Mouse (Mus musculus) thymus, postnatal 10 days (tissue): ENCODE data around the gene Mrps18b.
"Not testable (repeated sequence)": the region's sequence is repeated elsewhere in the genome, so short reads cannot be mapped to it uniquely, and the experiment has no call there.

ENCODE experiments used
- DNase-seq, 2 experiments: peaks; one replicate each; pipeline ENCODE4 v3.0.0; 2021; ENCODE audit warnings: low spot score in 2 of 2

Gene Mrps18b

DNA sequence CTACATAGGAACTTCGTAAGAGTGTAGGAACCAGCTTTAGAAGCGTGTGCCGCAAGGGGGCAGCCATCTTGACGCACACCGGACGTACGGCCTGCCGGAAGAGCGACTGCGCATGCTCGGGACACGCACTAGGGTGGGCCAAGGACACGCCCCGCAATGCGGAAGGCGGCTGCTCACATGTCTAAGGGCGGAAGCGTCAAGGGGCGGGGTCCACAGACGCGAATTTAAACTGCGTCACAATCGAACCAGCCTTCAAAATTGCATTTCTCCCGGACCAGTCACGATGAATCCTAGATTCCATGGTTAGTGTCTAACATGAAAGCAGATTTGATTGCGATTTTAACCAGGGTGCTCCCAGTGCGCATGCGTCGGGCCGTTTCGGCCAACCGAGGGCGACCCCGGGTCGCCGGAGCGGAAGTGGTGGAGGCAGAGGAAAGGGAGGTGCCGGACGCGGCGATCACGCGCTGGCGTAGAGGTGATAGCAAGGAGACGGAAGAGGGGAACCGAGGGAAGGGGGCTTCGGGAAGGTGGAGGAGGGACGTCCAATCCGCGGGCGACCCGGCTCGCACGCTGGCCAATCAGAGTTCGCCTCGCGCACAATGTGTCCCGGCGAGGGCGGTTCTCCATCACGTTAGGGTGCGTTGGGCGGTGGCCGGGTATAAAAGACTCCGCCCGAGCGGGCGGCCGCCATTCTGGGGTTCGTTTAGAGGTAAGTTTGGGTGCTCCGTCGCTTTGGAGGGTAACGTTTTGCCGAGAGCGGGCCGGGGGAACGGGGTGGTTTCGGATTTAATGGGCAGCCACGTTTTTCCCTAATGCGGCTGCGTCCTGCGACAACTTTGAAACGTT lies at the start of gene Mrps18b, which contains the start of gene Ppp1r10:
Mrps18b (minus strand) TSS at position 93 of the 846 bp plus-strand sequence.
Ppp1r10 (plus strand) TSS at position 138 of the 846 bp plus-strand sequence.
- DNase-seq: peak; percentile 99 to 100

DNA sequence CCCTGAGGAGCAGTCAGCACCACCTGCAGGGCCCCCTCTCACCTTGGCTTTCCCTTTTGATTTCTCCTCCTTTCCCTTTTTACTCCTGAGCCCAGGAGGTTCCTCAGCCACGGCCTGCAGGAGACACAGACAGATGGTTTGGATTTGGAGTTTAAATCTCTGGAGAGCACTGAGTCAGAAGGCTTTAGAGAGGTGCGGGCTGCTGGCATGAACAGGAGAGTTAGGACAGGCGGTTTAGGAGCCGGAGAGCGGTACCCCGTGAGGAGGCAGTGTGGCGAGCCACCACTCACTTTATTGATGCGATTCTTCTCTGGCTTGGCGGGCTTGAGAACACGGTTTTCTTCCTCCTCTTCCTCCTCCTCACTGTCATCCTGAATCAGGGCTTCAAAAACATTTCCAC lies 47.1 kb upstream of the Mrps18b start:
- no peak for DNase-seq

DNA sequence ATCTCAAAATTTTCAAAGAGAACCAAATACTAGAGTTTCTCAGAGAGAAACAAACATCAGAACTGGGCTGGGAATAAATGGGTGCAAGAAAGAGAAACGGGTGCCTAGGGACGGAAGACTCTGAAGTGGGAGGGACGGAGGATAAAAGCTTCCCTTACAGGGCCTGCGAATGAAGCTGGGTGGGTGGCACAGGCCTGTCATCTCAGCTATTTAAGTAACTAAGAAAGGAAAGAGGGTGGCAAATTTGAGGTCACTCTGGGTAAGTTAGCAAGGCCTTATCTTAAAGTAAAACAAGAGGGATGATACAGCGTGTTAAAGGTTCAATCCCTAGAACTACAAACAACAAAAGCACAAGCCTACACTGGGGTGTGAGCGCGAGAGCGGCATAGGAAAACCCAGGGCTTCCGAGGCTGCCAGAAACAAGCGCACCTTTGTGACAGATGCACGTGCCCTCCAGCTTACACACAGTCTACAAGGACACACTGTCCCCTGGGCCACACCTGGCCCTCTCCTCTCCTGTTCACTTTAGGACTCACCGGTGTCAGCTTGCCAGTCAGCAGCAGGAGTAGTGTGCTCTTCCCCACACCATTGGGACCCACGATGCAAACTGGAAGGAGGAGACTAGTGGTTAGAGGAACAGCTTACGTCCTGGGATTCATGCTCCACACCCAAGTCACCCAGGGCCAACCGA lies 42.5 kb upstream of the Mrps18b start:
- DNase-seq: no peak

DNA sequence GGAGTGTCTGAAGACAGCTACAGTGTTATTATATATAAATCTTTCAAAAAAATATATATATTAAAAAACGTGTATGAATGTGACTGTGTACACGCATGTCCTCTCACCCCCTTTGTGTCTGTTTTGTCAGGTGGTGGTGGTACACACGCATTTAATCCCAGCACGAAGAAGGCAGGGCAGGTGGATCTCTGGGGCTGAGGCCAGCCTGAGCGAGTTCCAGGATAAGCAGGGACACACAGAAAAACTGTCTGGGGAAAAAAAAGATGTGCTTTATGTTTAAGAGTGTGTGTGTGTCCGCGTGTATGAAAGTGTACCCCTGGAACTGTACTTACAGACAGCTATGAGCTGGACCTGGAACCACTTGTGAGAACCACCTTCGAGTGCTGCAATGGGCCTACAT lies 38.5 kb upstream of the Mrps18b start:
- no peak for DNase-seq

DNA sequence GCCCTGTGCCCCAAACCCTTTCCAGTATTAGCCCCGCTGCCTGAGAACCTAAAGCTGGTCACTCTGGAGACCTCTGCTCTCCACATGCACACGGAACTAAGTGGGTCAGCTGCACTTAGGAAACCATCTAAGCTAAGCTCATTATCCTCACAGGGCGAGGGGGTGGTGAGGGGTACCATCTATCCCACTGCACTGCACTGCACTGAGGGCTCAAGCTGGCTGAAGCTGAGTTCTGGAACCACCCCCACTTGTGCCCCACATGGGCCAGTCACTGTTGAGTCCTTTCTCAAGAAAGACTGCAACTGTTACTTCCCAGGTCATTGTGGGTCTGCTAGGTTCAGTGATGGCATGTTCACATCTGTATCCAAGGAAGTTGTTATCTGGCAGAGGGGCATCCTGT lies 36.4 kb upstream of the Mrps18b start:
- not testable (repeated sequence) for DNase-seq

DNA sequence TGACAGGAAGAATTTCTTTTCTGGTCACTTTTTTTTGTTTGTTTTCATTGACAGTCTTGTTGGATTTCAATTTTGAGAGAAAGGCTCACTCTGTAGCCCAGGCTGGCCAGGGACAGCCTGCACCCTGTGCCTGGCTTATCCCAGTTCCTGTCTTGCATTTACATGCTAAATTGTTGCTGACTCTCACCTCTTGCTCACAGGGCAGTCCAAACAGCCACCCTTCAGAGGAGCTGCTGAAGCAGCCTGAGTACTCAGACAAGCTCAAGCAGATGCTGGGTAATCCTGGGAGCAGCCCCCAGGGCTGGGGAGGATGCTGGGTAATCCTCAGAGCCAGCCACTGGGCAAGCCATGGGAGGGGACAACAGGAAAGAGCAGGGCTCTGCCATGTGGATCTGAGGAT lies 34.8 kb upstream of the Mrps18b start:
- not testable (repeated sequence) for DNase-seq

DNA sequence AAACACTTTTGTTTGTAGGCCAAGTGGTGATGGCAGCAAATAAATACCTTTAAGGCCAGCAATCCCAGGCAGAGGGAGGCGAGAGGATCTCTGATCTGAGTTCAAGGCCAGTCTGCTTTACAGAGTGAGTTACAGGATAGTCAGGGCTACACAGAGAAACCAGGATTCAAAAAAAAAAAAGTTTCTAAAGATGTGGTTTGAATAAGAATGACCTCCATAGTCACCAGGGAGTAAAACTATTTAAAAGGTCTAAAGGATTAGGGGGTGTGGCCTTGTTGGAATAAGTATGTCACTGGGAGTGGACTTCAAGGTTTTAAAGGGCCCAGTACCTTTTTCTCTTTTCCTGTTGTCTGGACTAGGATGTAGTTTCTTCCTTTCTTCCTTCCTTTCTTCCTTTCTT lies 23.8 kb upstream of the Mrps18b start:
- DNase-seq: no peak

DNA sequence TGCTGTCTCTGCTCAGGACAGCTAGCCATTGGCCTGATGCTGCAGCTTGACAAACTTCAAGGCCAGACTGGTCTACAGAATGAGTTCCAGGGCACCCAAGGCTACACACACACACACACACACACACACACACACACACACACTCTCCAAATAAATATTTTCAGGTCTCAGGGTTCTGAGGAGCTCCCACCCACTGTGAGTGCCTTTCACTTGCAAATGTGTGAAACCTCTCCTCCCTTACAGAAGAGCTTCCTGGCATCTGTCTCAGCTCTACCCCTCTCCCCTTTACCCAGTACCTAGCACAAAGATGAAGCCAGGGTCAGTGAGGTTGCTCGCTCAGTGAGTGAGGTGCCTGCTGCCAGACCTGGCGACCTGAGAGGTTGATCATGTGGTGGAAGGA lies 22.9 kb upstream of the Mrps18b start:
- DNase-seq: no peak

DNA sequence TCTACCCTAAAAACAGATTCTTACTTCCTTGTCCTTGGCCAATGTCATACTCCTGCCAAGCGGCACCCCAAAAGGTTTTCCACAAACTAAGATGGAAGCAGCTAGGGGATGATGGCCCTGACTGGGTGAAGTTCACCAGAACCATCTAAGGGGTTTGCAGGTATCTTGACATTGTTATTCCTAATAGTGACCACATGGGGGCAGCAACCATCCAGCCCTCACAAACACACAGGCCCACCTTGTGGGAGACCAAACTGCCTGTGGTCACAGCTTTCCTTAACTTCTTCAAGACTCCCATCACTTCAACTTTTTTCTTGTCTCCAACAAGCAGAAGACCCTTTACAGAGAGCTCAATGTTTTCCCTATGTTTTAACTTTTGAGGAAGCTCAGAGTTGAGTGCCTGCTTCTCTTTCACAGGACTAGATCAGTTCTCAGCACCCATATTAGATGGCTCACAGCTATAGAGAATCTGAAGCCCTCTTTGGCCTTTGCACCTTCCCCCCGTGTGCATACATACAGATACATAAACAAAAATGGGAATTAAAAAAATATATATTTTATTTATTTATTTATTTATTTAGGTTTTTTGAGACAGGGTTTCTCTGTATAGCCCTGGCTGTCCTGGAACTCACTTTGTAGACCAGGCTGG lies 21.6 kb upstream of the Mrps18b start:
- DNase-seq: peak; percentile 40 to 61

DNA sequence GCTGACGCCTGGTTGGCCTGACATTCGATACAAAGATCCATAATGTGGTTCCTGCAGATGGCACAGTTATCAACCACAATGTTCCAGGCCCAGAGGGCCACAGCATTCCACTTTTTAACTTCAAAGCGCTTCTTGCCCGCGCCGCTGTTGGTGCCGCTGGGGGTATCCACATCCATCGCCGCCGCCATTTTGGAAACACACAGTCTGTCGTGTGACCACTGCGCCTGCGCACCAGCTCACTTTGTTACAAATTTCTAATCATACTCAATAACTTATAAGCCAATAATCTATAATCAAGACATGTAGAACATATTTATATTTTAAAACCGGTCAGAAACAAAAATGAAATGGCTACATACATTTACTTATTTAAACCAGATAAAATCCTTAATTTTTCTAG lies 19.6 kb upstream of the Mrps18b start:
- not testable (repeated sequence) for DNase-seq

DNA sequence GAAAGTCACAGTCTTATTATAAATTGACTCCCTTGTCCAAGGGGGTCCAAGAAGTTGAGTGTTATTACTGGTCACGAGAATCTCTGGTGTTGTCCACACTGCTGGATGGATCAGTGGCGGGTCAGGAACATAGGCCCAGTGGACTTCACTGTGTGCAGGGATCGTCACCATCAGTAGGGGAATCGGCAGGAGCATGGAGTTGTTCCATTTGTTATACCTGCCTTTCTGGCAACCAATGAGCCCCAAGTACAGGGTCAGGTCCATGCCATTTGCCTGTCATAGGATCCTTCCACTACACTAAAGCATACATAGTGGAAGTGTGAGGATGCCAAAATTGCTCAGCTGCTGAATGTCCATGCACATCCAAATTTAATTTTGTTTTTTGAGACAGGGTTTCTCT lies 16.4 kb upstream of the Mrps18b start:
- DNase-seq: no peak

DNA sequence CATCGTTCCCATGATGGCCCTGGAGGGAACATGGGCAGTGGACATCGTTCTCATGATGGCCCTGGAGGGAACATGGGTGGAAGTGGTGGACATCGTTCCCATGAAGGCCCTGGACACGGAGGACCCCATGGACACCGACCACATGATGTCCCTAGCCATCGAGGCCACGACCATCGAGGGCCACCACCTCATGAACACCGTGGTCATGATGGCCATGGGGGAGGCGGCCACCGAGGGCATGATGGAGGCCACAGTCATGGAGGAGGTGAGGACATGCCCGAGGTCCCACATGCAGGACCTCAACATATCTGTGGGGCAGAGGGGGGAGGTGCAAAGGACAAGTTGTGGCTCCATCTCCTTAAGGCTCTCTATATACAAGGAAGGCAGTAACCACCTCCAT lies 14.4 kb upstream of the Mrps18b start:
- no peak for DNase-seq

DNA sequence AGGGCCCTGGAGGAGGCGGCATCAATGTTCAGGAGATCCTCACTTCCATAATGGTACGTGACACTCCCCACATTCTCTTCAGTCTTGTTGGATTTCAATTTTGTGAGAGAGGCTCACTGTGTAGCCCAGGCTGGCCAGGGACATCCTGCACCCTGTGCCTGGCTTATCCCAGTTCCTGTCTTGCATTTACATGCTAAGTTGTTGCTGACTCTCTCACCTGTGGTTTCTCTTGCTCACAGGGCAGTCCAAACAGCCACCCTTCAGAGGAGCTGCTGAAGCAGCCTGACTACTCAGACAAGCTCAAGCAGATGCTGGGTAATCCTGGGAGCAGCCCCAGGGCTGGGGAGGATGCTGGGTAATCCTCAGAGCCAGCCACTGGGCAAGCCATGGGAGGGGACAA lies 13.3 kb upstream of the Mrps18b start:
- no peak for DNase-seq

DNA sequence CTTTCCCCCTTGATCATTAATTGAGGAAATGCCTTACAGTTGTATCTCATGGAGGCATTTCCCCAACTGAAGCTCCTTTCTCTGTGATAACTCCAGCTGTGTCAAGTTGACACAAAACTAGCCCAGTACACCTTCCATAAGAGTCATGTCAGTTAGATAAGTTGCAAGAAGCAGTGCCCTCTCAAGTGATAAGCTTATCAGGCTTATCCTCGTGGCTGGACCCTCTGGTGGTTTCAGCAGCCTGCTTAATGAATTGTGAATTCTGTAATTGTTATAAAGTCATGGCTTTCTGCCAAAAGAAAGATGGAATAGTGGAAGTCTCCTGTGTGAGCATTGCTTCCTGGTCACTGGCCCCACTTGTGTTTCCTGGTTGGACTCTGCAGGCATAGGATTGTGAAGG lies 11.3 kb upstream of the Mrps18b start:
- no peak for DNase-seq

DNA sequence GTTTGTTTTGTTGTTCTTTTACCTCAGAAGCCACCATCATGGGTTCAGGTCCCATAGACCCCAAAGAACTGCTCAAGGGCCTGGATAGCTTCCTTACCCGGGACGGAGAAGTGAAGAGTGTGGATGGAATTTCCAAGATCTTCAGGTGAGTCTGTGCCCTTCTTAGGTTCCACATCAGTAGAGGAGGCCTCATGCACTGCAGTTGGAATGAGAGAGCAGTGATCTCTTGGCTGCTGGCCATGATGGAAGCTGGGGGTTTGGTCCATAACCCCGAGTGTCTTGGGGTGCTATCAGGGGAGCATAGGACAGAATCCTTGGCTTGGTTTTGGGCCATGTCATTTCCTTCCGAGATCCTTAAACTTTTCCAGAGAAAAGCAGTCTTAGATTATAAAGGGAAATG lies 7.1 kb upstream of the Mrps18b start:
- DNase-seq: no peak

DNA sequence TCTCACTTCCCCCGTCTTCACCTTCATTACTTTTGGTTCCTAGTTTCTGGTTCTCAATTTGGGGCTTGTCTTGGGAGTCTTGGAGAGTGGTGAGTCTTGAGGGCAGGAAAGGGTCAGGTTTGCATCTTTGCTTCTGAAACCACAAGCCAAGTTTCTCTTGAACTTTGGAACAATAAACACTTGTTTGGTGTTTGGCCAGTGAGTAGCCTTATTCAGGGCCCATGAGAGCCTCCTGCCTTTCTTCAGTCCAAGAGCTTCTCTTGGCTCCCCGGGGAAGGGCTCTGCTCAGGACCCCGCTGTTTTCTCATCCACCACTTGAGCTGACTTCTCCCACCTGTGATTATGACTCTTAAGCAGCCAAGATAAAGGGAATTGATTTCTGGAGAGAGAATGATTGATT lies 6.4 kb upstream of the Mrps18b start:
- no peak for DNase-seq

DNA sequence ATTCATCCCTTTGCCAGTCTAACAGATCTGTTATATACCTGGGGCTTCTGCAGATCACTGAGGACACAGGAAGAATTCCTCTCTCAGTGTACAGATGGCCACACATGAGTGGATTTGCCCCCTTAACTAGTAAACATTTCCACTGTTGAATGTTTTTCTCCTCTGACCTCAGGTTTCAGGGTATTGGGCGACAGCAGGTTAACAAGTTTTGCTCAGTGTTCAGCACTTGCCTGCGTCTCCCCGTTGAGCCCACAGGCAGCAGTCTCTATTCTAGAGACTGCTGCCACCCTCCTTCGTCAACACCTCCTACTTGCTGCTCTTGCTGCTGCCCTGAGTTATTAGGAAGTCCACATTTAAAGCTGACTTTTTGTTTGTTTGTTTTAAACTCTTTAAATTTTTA lies 5.5 kb upstream of the Mrps18b start:
- DNase-seq: no peak

DNA sequence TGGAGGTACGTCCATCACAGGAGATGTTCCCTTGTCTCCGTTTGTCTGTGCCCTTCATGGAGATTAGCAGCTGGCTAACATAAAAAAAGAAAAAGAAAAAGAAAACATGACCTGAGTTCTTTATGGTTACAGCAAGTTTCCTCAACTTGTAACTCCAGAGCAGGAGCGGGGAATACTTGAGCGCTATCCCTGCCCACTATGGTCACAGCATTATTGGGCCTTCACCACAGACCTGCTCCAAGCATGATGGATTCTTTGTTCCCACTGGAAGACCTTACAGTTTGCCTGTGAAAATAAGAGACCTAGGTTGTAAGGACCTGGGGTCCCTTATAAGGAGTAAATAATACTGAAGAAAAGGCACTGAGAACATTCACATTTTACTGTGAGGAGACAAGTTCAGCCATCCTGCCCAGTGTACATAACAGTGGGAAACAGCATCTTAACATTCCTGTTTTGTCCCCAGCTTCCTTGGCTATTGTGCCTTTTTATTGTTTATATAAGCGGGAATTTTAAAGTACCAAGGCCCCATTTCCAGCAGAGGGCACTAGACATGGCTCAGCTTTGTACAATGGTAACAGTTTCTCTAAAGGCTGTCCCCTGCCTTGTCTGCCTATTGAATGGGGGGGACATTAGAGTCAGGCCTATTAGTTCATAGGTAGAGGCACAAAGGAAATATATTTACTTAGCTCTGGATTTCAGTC lies 4.8 kb upstream of the Mrps18b start:
- peak in 1 of 2 experiments; percentile 38 for DNase-seq

DNA sequence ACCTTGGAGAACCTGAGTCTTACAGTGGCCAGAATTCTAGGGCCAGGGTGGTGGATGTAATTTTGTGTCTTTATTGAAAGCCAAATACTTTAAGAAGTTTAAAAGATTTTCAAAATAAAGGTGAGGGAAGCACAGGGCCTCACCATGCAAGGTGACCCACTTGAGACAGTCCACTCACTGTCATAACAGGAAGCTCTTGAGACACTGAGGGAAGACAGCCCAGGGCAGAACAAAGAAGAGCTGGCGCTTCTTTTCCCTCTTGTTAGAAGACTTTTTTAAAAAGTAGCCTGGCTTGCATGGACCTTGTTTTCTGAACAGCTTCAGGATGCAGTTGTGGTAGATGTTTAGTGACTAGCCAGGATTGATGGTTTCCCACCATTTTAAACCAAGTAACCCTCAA lies 4.2 kb upstream of the Mrps18b start:
- DNase-seq: no peak

DNA sequence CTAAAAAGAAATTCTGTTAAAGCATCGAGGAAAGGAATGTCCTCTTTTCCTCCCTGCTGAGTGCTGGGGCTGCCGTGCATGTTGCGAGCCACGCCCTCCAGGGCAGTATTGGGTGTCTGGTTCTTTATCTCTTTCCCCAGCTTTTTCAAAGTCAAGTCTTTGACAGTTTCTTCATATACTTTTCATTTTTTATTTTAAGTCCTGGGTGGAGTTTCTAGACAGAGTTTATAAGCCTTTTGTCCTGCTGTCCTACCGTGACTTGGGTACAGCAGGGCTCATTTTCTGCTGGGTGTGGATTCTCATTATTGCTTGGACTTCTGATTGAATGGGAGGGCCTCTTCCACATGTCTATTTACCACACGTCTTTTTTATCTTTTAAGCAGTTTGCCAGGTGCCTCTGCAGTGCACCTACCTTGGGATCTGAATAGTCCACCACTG lies 3.7 kb upstream of the Mrps18b start:
- no peak for DNase-seq

DNA sequence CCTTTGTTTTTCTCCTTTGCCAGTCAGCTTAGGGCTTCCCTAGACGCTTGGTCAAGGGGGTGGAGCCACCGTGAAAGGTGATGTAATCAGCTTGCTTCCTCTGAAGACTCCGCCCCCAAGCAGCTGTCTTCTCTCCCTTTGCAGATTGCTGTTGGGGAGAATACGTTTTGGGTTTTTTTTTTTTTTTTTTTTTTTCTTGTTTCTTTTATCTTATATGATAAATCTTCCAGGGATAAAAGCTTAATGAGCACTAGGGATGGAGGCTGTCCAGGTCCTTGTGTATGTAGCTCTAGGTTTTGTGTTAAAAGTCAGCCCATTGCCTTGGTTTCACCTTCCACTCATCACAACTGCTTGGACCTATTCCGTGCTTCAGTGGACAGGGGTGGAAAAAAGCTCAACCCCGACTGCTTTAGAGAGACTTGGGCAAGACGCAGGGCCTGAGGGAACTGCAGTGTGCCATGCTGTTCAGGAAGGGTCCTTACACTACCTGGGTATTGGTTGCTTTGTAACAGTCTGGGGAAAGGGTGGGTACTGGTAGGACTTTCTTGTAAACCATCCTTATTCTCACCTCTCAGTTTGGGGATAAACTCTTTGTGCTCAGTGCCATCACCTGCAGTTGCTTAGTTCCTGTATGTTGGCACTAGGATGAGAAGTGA lies 3.0 kb upstream of the Mrps18b start:
- DNase-seq: peak; percentile 96 to 98
